Mouse (Mus musculus): ENCODE data around the gene Akirin1.

The Akirin1 gene

DNA sequence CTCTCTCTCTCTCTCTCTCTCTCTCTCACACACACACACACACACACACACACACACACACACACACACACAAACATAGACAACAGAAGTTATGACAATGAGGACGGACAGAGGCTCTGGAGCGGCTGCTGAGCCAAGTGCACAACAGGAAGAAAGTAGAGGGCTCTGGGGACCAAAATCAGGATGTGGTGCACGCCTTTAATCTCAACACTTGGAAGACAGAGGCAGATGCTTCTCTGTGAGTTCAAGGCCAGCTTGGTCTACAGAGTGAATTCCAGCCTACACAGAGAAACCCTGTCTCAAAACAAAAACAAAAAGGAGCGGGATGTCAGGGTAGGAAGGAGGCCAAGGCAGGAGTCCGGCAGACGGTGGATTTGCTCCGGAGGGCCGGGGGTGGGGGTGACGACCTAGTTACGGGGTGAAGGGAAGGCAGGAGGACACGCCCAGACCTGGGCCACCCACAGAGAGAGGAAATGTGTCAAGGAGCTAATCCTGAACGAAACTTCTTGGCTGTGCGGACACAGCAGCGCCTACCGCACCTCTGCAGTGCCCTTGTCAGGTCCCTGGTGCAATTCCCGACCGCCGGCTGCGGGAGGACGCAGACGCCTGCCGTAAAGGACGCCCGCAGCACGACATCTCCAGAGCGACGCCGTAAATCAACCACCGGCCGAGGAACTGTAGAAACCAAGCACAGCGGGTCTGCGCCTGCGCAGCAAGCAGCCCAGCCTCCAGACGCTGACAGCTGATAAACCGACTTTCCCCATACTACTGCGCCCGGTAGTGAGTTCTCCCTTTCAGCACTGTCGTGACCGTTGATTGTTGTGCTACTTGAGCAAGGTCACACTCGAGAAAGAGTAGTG lies 32.3 kb downstream of the Akirin1 start, which contains the start of gene Ndufs5:
Gene Ndufs5 (minus strand): TSS at position 629 of the 860 bp plus-strand sequence.
- peak; percentile 98 to 99 for DNase-seq

DNA sequence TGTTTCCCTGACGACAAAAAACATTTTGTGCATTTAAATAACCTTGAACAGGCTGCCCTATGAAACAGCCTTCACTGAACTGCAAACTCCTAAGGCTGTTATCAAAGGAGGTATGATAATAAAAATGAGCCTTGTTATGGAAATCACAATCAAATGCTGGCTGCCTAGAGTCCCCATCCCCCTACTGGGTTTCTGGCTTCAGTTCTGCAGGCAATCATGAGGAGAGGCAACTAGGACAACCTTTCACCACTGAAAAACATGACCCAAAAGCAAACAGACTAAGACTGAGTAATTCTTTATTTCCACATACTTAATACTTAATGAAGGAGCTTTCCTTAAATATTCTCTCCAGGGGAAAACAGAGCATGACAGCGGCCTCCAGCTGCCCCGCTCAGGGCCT lies 37.7 kb downstream of the Akirin1 start:
- DNase-seq = no peak

DNA sequence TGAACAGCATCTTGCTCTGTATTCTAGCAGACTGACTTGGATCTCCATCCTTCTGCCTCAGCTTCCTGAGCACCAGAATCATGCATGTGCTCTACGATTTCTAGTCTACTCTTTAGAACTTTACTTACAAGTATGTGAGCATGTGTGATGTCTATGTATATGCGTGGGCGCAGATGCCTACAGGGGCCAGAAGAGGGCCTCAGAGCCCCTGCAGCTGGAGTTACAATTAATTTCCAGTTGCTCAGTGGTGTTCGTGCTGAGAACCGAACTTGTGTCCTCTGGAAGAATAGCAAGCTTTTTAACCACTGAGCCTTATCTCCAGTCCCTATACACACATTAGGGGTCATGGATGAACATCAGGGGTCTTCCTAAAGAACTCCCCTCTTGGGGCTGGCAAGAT lies 42.8 kb downstream of the Akirin1 start:
- no peak for DNase-seq

DNA sequence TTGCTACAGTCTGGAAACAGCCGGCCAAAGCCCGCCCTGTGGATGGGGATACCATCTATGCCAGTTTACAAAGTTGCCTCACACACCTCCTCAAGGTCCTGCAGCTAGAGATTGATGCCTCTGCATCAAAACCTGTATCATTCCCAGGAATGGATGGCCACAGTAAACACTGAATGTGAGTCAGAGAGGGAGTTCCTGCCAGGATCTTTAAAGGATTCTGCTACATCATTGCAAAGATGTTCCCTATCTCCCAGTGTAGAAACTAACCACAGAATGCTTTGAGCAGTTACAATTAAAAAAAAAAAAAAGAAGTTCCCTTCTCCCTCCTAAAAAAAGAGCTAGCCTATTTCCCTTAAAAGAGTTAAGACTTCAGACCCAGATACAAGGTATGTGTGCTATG lies 44.8 kb downstream of the Akirin1 start:
- no peak for DNase-seq

DNA sequence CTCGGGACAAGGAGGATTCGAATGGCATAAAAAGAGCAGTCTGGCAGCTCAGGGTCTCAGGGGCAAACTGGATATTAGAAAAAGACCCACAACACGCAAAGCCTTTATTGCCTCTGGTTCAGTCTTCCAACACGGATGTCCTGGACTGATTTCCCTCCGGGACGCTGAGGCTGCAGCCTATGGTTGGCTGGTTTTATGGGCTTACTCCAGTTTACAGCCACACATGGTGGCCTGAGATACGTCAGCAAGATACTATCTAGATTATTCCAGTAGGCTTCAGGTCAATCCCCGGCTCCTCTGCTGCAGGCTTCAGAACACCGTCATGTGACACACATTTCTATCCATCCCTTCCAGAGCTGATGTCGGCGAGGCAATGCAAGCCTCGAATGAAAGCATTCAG lies 56.8 kb downstream of the Akirin1 start:
- no peak for DNase-seq

DNA sequence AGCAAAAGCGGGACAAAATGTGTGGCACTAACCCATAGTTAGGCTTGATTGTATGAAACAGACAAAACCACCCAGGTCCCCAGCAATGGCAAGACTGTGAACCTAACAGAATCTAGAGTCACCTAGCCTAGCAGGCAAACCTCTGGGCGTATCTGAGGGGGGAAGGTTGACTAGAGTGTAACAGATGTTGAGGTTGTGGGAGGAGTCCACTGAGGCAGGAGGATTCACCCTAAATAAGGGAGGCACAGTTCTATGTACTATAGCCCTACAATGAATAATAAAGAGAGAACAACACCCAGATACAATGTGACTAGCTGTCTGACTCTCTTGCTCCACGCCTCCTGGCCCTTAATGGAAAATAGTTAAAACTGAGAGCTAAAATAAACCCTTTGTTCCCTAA lies 58.1 kb downstream of the Akirin1 start:
- no peak for DNase-seq

DNA sequence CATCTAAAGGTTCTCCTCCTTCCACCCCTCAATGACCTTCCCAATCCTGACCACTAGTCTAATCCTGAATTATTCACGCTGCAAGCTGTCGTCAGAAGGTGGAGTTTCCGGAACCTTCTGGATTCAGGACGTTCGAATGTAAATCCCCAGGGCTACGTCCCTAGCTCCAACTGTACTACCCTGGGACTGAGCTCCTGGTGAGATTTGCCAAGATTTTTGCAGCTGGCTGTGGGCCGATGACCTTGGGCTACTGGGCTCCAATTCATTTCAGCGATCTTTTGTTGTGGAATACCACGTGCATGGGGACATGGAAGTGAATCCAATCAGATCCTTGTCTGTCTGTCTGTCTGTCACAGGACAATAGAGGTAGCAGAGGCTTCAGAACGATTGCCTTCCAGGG lies 59.8 kb downstream of the Akirin1 start:
- DNase-seq = no peak

DNA sequence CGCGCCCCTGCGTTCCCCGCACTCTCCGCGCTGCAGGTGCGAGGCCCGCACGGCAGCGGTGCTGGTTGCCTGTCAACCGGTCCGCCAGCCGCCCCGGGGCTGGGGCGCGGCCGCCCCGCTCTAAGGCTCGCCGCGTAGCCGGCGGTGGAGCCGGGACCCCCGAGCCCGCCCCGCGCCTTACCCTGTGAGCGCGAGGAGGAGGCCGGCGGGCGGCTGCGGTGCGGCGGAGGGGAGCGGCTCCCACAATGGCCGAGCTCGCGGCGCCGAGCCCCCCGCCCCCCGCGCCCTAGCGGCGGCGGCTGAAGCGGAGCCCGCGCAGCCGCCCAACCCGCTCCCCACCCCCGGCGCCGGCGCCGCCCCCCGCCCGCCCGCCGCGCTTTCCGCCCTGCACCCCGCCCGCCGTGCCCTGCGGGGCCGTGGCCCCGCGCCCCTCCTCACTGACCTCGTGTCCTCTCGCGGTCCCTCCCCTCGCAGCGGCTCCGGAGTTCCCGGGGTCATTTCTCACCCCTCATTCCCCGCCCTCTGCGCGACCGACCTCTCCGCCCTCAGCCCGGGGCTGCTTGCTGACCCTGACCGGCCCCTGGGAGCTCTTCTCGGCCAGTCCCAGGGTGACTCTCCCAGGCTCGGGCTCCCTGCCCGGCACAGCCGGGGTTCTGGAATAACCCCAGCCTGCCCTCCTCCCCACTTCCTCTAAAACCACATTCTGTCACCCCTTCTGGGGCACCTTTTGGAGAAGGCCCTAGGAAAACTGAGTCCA lies 62.9 kb downstream of the Akirin1 start:
- DNase-seq = peak; percentile 77 to 79

DNA sequence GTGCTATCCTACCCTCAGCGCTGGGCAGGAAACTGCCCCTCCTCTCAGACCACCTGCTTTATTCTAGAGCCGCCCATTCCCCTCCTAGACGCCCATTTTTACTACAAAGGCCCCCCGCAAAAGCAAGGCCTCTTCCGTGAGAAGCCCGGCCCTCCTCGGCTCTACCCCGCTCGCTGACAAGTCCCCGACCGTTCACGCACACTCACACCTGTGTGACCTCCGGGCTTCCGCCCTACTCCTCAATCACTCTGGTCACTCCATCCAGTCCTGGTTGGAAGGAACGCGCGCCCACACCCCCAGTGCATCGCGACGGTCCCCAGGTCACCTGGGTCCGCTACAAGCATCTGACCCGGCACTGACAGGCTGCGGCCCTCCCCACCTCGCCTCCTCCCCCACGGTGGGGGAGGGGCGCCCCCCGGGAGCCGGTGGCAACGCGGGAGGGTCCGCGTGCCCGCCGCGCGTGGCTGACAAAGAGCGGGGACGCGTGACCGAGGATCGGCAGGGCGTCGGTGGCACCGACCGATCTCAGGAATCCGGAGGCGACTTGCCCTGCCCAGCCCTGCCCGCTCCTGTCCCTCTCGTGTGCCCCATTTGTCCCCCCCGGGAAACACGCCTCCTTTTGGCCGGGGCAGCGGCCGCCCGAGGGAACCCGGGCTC lies 63.6 kb downstream of the Akirin1 start:
- peak in 1 of 2 experiments; percentile 46 for DNase-seq

DNA sequence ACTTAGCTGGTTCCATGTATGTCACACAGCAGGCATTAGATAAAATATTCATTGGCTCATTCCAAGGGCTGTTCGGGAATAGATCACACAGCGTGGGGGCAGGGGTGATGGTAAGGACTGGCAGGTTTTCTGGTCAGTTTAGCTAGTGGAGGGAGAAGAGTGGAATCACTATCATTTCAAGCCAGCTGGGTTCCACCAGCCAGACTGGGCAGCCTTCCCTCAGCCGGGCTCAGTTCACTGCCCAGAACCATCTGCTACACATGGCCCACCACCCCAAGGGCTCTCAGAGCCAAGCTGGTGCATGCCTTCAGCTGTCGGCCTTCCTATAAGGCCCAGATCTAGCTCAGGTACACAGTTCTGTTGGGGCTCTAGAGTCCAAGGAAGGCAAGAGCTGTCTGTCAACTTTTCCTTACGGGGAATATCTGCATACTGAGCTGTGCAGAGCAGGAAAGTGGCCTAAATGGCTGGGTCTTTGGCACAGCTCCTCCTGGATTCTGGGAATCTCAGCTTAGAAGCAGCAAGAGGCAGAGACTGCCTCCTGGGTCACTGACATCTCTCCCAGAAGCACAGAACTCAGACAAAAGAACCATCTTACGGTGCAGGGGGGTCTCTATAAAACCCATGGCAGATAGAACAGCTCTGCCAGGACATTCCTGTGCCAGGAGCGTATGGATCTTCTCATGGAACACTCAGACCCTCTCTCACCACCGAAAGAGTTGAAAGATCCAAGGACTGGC lies 64.5 kb downstream of the Akirin1 start:
- no peak for DNase-seq

DNA sequence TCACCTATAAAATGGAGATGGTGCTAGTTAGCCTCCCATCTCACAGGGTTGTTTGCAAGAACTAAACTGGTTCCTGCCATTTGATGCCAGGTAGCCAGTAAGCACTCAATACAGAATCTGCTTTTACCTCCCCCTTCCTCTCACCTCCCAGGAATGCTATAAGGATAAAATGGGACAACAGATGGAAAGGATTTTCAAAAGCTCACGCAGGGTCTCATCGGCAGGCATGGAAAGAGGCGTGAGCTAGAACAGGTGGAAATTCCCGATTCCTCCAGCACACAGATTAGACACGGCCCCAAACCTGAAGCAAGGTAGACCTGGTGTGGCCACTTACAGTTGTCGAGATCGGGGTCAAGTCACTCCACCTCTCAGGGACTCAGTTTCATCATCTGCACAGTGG lies 65.1 kb downstream of the Akirin1 start:
- DNase-seq = no peak

Measured in kidney, postnatal 36 days (tissue).